Mouse (Mus musculus) brain, embryonic 14.5 days (tissue): ENCODE results near the gene Surf2.

Experiments
- CTCF ChIP-seq: fragments of 200-500 bp; IDR thresholded peaks from 2 replicates; pipeline ENCODE4 v1.5.1; 2012; ENCODE audit warnings: inconsistent platforms, mild to moderate bottlenecking, moderate library complexity, borderline replicate concordance; ENCODE audit not compliant: insufficient read depth, insufficient read length; ENCODE audit errors: extremely low read depth
- POLR2A ChIP-seq: fragments of 200-500 bp; IDR thresholded peaks from 2 replicates; pipeline ENCODE4 v1.6.1; 2012; ENCODE audit warnings: mild to moderate bottlenecking, inconsistent platforms, borderline replicate concordance; ENCODE audit not compliant: poor library complexity, insufficient read depth, insufficient read length, severe bottlenecking; ENCODE audit errors: extremely low read depth

DNA sequence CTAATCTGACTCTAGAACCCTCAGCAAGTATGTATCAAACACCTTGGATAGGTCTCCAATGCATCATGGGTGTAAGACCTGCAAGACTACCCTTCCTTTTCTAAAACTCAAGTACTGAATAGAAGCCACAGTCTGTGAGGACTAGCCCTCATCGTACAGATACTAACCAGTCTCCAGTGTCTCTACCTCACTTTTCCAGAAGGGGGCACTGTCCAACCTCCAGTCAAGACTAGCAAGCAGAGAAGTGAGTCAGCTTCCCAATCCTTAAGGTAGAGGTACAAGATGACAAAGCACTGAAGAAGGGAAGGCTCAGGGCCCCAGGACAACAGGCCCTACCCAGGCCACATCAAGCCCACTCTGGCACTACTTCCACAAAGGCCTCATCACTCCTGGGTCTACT lies 14.2 kb downstream of the Surf2 start:
- no peak for TF ChIP-seq POLR2A
- peak; percentile 58; the same call in 1 of the 2 replicates for TF ChIP-seq CTCF
